Mouse (Mus musculus): ENCODE measurements around the gene Reg3a. TPM values are rescaled to one million over a fixed set of nuclear protein-coding genes. Genes with fewer than 3 reads are reported as not detected.
"Not testable (repeated sequence)": the region's sequence is repeated elsewhere in the genome, so short reads cannot be mapped to it uniquely, and the experiment has no call there.

The Reg3a gene
- polyA plus RNA-seq (2016; fragmentation: Nextera tagmentation; extraction: Ambion mirVana) = not detected in 2 replicates

DNA sequence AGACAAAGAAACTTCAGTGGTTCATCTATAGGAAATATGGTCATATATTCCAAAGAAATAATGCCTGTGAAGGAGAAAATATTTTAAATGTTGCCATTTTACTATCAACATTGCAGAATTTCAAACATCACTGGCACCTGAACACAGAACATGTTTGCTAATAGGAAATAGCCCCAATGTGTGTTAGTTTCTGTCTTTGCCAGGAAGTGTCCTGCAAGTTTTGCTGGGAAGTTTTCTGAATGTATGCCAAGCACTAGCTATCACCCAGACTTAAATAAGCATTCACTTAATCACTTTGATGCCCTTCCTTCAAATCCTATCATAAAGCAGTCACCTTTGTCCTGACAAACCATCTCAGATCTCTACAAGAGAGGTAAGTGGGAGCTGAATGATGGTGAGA lies at the start of gene Reg3a:
Gene Reg3a, plus strand, starts transcription at position 301 of the 400 bp plus-strand sequence.
- no peak within 1 kb of the TSS for H3K4me3 ChIP-seq
- H3K9ac ChIP-seq = no peak within 1 kb of the TSS
- no peaks in the 10 kb centered on the region for H3K4me1 ChIP-seq
- no peaks in the 10 kb centered on the region for H3K9me3 ChIP-seq (replicated peaks)
- no peaks in the 10 kb centered on the region for H3K27me3 ChIP-seq (replicated peaks)
- H3K36me3 ChIP-seq = no peaks in the 10 kb centered on the region
- no peak within 1 kb of the TSS for H3K4me2 ChIP-seq
- ATAC-seq = no peak
- H3K27ac ChIP-seq = no peak within 1 kb of the TSS

DNA sequence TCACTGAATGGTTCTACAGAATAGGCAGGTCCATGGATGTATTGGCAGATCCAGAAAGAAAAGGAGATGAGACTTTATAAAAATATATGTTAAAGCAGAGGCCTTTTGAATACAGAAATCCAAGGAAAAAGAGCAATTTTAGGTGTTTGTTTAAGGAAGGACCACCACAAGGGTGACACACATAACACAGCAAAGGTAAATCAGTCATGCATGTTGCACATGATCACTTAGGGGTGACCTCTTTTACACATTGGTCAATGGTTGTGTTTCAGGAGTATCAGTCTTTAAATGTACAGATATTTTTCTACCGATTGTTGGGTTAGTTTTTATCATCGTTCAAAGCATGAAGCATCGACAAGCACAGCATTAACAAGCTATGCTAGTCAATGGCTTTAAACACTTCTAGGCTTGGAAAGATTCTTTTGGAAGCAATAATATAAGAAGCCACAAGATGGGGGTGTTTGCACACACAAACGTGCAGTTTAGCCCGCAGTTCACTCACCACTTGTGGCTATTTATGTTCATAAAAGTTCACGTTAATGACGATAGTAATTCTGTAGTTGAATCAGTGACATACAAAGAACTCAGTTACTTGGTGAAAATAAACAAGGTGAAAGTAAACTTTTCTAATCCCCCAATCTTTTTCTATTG lies 48.5 kb upstream of the Reg3a start:
- Histone ChIP-seq H3K27ac (no peak overlapping the region), H3K27me3 (replicated peaks) (no peaks in the 10 kb centered on the region), H3K4me3 (no peak overlapping the region), H3K36me3 (no peaks in the 10 kb centered on the region), H3K4me1 (no peaks in the 10 kb centered on the region), H3K9me3 (replicated peaks) (no peaks in the 10 kb centered on the region), H3K4me2 (no peak overlapping the region), H3K9ac (no peak overlapping the region)
- no peak for ATAC-seq
- 34% methylated on average over 7 of the region's 7 CpGs for WGBS (ENCODE audit: insufficient replicate concordance)

DNA sequence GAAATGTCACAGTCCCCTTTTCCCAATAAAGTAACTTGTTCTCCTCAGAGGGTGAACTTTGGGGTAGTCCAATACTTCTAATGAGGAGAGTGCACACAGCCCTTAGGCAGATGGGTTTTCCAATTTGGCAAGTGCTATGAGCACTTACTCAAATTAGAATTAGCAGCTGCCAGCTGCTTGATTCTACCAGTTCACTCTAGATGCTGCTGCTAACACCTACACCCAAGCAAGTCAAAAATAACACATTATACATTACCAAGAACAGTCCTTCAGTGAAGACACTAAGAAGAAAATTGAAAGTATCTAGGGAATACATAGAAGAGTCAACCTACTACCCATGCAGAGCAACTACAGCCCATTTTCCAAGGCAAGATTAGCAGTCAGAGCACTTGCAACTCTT lies 40.2 kb upstream of the Reg3a start:
- H3K4me3 ChIP-seq = no peak overlapping the region
- no peaks in the 10 kb centered on the region for H3K4me1 ChIP-seq
- H3K27me3 ChIP-seq (replicated peaks) = no peaks in the 10 kb centered on the region
- H3K4me2 ChIP-seq = no peak overlapping the region
- no peak overlapping the region for H3K27ac ChIP-seq
- no peaks in the 10 kb centered on the region for H3K36me3 ChIP-seq
- no peak overlapping the region for H3K9ac ChIP-seq
- H3K9me3 ChIP-seq (replicated peaks) = no peaks in the 10 kb centered on the region
- no peak for ATAC-seq

GRCm38 (mm10) chr6:78341689-78342088 lies 38.8 kb upstream of the Reg3a start:
- Histone ChIP-seq H3K4me1 (no peaks in the 10 kb centered on the region), H3K4me2 (no peak overlapping the region), H3K27me3 (replicated peaks) (no peaks in the 10 kb centered on the region), H3K9me3 (replicated peaks) (no peaks in the 10 kb centered on the region), H3K27ac (no peak overlapping the region), H3K36me3 (no peaks in the 10 kb centered on the region), H3K9ac (no peak overlapping the region), H3K4me3 (no peak overlapping the region)
- WGBS (ENCODE audit: insufficient replicate concordance) = 51% methylated on average over 2 of the region's 2 CpGs
- ATAC-seq = no peak

DNA sequence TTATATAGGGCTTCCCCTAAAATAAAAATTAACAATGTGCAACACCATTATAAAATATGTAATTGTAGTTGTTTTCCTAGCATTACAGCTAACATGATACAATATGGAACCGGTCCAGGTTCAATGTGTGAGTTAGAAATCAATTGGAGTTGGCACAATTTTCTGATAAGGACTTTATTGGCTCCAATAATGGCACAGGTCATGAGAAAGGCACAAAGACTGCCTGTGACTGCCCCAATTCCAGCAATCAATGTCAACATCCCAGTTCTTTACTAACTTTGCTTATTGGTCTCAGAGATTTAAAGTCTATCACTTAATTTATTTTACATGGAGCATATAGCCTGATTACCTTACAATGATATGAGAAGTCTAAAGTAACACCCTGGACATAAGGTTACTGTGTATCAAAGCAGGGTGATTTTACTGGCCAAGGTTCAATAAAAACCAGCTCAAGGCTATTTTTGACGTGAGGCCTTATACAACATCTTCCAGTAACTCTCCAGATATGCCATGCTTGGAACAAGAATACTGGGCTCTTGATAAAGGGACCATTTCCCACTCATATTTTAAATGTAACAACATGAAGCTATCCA lies 18.4 kb upstream of the Reg3a start:
- 36% methylated on average over 2 of the region's 2 CpGs for WGBS (ENCODE audit: insufficient replicate concordance)

DNA sequence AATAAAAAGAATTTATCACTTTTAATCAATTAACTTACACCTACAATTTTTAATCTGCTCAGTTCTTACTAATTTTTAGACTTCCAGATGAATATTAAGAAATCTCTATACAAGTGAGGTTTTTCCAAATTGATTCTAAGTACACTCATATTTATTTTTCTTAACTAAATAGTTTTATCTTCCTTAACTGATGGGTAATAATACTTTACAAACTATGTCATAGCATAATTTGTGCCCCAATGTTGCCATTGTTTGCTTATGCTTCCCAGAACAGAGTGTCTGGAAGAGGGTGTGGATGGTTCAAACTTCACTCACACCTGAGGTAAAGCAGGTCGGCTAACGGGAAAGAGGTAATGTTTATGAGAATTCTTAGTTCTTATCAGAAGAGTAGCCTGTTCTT lies 10.2 kb upstream of the Reg3a start, which contains the start of gene Reg3b:
Gene Reg3b, plus strand, starts transcription at position 301 of the 400 bp plus-strand sequence.
- 66% methylated on average over 2 of the region's 2 CpGs for WGBS (ENCODE audit: insufficient replicate concordance)

More for the DNA sequence above, 18.4 kb upstream of the Reg3a start:
- Histone ChIP-seq H3K36me3 (no peaks in the 10 kb centered on the region), H3K27me3 (replicated peaks) (no peaks in the 10 kb centered on the region), H3K9me3 (replicated peaks) (no peaks in the 10 kb centered on the region), H3K4me2 (no peak overlapping the region), H3K27ac (no peak overlapping the region), H3K4me1 (no peaks in the 10 kb centered on the region), H3K4me3 (no peak overlapping the region), H3K9ac (no peak overlapping the region)
- ATAC-seq = no peak

GRCm38 (mm10) chr6:78378765-78379164 lies 1.7 kb upstream of the Reg3a start, which contains the start of gene Reg3d:
Reg3d (minus strand) TSS chr6:78378865.
- Histone ChIP-seq H3K36me3 (no peaks in the 10 kb centered on the region), H3K4me2 (no peak within 1 kb of the TSS), H3K4me3 (no peak within 1 kb of the TSS), H3K9me3 (replicated peaks) (no peaks in the 10 kb centered on the region), H3K27ac (no peak within 1 kb of the TSS), H3K4me1 (no peaks in the 10 kb centered on the region), H3K9ac (no peak within 1 kb of the TSS), H3K27me3 (replicated peaks) (no peaks in the 10 kb centered on the region)
- ATAC-seq = no peak
- 53% methylated on average over 2 of the region's 2 CpGs for WGBS (ENCODE audit: insufficient replicate concordance)

More for the DNA sequence above, 10.2 kb upstream of the Reg3a start, which contains the start of gene Reg3b:
- Histone ChIP-seq H3K4me3 (no peak within 1 kb of the TSS), H3K9me3 (replicated peaks) (no peaks in the 10 kb centered on the region), H3K27ac (no peak within 1 kb of the TSS), H3K36me3 (no peaks in the 10 kb centered on the region), H3K4me2 (no peak within 1 kb of the TSS), H3K27me3 (replicated peaks) (no peaks in the 10 kb centered on the region), H3K9ac (no peak within 1 kb of the TSS), H3K4me1 (no peaks in the 10 kb centered on the region)
- no peak for ATAC-seq

DNA sequence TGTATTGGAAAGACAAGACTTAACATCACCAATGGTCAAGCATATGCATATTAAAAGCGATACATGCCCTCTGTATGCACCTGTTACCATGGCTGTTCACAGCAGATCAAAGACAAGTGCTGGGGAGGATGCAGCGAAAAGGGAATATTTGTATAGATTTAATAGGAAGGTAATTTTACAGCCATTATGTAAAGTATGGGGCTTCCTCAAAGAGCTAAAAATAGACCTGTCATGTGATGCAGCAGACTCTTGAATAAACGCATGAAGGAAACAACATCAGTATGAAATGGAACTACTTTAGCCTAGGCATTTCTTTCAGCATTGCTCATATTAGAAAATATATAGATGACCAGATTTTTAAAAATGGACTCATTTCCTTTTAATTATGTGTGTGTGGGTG lies 5.1 kb downstream of the Reg3a start:
- Histone ChIP-seq H3K4me3 (no peak overlapping the region), H3K9me3 (replicated peaks) (no peaks in the 10 kb centered on the region), H3K4me1 (no peaks in the 10 kb centered on the region), H3K4me2 (no peak overlapping the region), H3K27me3 (replicated peaks) (no peaks in the 10 kb centered on the region), H3K9ac (no peak overlapping the region), H3K36me3 (no peaks in the 10 kb centered on the region), H3K27ac (no peak overlapping the region)
- WGBS (ENCODE audit: insufficient replicate concordance) = 70% methylated on average over 3 of the region's 3 CpGs
- ATAC-seq = no peak

GRCm38 (mm10) chr6:78395323-78395722 lies 14.8 kb downstream of the Reg3a start, which contains the start of gene Reg2:
Reg2 (plus strand) TSS chr6:78395623.
- H3K4me3 ChIP-seq; H3K27me3 ChIP-seq (replicated peaks); ATAC-seq; H3K27ac ChIP-seq; H3K4me1 ChIP-seq; H3K4me2 ChIP-seq; H3K9me3 ChIP-seq (replicated peaks); H3K36me3 ChIP-seq; H3K9ac ChIP-seq: not testable (repeated sequence)
- 82% methylated on average over 4 of the region's 17 CpGs for WGBS (ENCODE audit: insufficient replicate concordance)

GRCm38 (mm10) chr6:78422411-78422810 lies 41.9 kb downstream of the Reg3a start, which contains the start of gene Reg1:
Reg1 (plus strand) TSS chr6:78422711.
- H3K4me3 ChIP-seq; ATAC-seq; H3K4me1 ChIP-seq; H3K9ac ChIP-seq; H3K36me3 ChIP-seq; H3K27ac ChIP-seq; H3K27me3 ChIP-seq (replicated peaks); H3K4me2 ChIP-seq; H3K9me3 ChIP-seq (replicated peaks): not testable (repeated sequence)

DNA sequence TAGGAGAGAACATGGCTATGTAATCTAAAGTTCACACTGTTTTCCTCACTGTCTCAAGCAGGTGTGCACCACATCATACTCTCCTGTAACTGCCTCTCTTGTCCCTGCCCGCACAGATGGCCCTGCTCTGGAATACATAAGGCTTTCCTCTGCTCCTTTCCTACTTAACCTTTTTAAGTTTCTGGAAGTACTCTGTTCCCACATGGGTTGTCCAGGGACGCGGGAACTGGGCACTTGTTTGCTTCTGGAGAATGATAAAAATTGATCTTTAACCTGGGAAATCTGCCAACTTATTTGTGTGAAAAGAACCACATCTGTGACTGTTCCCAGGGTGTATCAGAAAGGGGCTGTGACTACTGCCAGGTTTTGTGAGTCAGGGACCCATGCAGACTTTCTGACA lies 45.0 kb downstream of the Reg3a start:
- Histone ChIP-seq H3K9me3 (replicated peaks) (no peaks in the 10 kb centered on the region), H3K36me3 (no peaks in the 10 kb centered on the region), H3K4me1 (no peaks in the 10 kb centered on the region), H3K27ac (no peak overlapping the region), H3K9ac (no peak overlapping the region), H3K27me3 (replicated peaks) (no peaks in the 10 kb centered on the region), H3K4me2 (no peak overlapping the region), H3K4me3 (no peak overlapping the region)
- WGBS (ENCODE audit: insufficient replicate concordance) = 72% methylated on average over 3 of the region's 3 CpGs
- no peak for ATAC-seq

Measured in liver, embryonic 12.5 days (tissue).